Mouse (Mus musculus) liver, embryonic 18 days (tissue): ENCODE results near the gene Skint3. TPM values are rescaled to one million over a fixed set of nuclear protein-coding genes. Genes with fewer than 3 reads are reported as not detected.

Source experiments
- polyA plus RNA-seq: library from polyadenylated mRNA; depleted of rRNA; stranded (reverse); fragments of >200 nt; gene quantifications from 2 replicates; pipeline ENCODE4 v1.2.3, GENCODE M21; 2012; rRNA removed

The Skint3 gene
- 0.02 TPM in 2 replicates for polyA plus RNA-seq

DNA sequence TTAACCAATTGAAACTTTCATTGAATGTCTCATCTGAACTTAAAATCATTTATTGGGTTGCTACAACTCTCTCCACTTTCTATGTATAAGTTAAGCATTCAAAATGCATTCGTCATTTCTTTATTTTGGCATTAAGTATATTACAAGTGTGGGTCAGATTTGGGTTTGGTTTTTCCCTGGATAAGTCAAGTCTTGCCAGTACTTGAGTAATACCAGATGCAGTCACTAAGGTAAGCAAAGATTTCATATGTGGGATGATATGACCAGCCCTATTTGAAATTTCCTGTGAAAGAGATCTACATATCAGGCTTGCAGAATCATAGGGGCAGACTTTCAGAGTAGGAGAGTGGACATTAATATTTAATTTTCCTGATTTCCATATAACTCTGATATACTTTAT, at the start of gene Skint3:
Gene Skint3, plus strand, starts transcription at position 301 of the 400 bp plus-strand sequence.

Other genes with a start within 250 kb of the Skint3 start
- gene Skint1, start 226.0 kb upstream of the Skint3 start, polyA plus RNA-seq: not detected in 2 replicates
- gene Skint4, start 160.2 kb upstream of the Skint3 start, polyA plus RNA-seq: not detected in 2 replicates
- gene Skint9, start 201.7 kb downstream of the Skint3 start, polyA plus RNA-seq: not detected in 2 replicates